ENCODE assay signal across 16 mouse cellular contexts in genomic region chr7:40805866-40806265, GRCm38 (mm10).
DNase-seq lines count a peak whose midpoint lies in the region.
"Had no signal": no experiment of that assay in that cellular context is flagged by ENCODE, and none has a peak within 500 bp of the region (broad histone marks: within the 10 kb centered on the region; RNA-seq: fewer than 3 reads in every experiment).

No protein-coding gene starts in this region.

- intact Hi-C loops in heart, postnatal 14 days (cut with DNase I), result no loop called here

- DNase-seq in cerebellum, postnatal 10 days, result peak; percentile 71 to 82
- DNase-seq in cerebellum, adult 11 months, result no peak
- peak; percentile 73 to 85 for DNase-seq in cerebellum, postnatal 14 days
- DNase-seq in cerebellum, adult 9-11 months, result no peak
- peak; percentile 28 to 44 for DNase-seq in cerebellum, postnatal 25 days
- DNase-seq in cerebellum, adult 11-12 months, result no peak
- peak; percentile 70 for DNase-seq in heart, adult 11 months
- no peak for DNase-seq in heart, postnatal 14 days
- DNase-seq: adrenal gland, adult 2 months; adrenal gland, adult 8-10 months; adrenal gland, postnatal 10 days; adrenal gland, postnatal 14 days; adrenal gland, postnatal 25 days; adrenal gland, postnatal 36 days; B cell, adult 2 months; cerebellum, adult 18-20 months had no signal

Comparison
In these comparisons a context has a peak if more than half of its experiments do, and no peak if none do; other contexts are left out.
1. DNase-seq: peak in cerebellum, postnatal 10 days (2 of 2), cerebellum, postnatal 14 days (2 of 2), cerebellum, postnatal 25 days (2 of 2) and heart, adult 11 months (single experiment); none in cerebellum, adult 11 months (single experiment), cerebellum, adult 9-11 months (single experiment), cerebellum, adult 11-12 months (single experiment) and heart, postnatal 14 days (0 of 2).